Mouse (Mus musculus) CD4-positive helper T cell, adult 2 months (primary cell): Measurements from ENCODE around the gene Ankrd66.
"Not testable (repeated sequence)": the region's sequence is repeated elsewhere in the genome, so short reads cannot be mapped to it uniquely, and the experiment has no call there.

ENCODE experiments used
- DNase-seq: peaks from one replicate; pipeline ENCODE4 v3.0.0-alpha.2; 2012; ENCODE audit warnings: low read depth, missing footprints, low spot score

Ankrd66 gene

DNA sequence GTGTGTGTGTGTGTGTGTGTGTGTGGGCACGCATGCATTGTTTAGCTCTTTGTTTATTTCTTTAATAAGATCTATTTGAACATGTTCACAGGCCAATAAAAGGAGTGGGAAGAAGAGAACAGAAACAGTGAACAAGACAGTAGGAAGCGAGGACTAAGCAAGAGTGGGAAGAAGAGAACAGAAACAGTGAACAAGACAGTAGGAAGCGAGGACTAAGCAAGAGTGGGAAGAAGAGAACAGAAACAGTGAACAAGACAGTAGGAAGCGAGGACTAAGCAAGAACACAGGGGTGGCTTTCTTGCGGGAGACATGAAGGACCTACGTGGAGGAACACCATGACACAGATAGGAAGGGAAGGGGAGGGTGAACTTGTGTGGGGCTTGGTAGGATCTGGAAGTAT lies 6.6 kb downstream of the Ankrd66 start:
- not testable (repeated sequence) for DNase-seq

GRCm38 (mm10) chr17:43534362-43535222 lies 8.8 kb downstream of the Ankrd66 start:
- no peak for DNase-seq

- DNase-seq, result no peak
Measured at GRCm38 (mm10) chr17:43531192-43531591, 12.2 kb downstream of the Ankrd66 start.

DNA sequence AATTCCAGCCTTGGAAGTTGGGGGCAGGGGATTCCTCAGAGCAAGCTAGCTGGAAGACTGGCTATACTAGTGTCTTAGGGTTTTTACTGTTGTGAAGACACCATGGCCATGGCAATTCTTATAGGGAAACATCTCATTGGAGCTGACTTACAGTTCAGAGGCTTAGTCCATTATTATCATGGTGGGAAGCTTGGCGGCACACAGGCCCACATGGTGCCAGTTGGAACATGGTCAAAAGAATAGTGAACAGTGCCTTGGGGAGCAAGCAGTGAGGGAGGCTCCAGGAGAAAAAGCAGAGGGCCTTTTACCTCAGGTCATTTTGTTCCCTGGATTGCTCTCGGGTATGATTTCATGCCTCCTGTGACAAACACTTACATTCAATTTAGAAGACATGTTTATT lies 12.9 kb downstream of the Ankrd66 start:
- no peak for DNase-seq

GRCm38 (mm10) chr17:43520166-43520565 lies 23.3 kb downstream of the Ankrd66 start:
- no peak for DNase-seq

GRCm38 (mm10) chr17:43518644-43519409 lies 24.6 kb downstream of the Ankrd66 start:
- DNase-seq, result peak; percentile 15

- DNase-seq, result no peak
Measured at GRCm38 (mm10) chr17:43510782-43511181, 32.7 kb downstream of the Ankrd66 start.

DNA sequence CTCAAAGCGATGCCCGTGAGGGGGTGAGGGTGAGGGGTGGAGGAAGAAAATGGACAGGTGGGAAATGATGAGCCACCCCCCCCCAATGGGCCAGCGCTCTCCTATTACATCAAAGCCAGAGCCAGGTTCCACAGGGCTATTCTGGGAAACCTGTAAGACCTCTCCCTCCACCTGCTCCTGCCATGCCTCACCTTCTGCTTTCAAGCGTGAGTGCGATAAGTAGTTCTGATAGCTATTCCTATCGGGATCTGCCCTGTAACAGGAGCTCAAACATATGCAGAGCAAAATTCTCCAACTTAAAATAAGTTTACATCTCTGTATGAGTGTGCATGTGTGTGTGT lies 38.9 kb downstream of the Ankrd66 start:
- no peak for DNase-seq

- DNase-seq, result no peak
Measured at GRCm38 (mm10) chr17:43503861-43504593, 39.4 kb downstream of the Ankrd66 start.

- DNase-seq, result no peak
Measured at GRCm38 (mm10) chr17:43502592-43502991, 40.8 kb downstream of the Ankrd66 start, which contains the start of gene Mep1a. Gene Mep1a (minus strand): TSS chr17:43502812.

DNA sequence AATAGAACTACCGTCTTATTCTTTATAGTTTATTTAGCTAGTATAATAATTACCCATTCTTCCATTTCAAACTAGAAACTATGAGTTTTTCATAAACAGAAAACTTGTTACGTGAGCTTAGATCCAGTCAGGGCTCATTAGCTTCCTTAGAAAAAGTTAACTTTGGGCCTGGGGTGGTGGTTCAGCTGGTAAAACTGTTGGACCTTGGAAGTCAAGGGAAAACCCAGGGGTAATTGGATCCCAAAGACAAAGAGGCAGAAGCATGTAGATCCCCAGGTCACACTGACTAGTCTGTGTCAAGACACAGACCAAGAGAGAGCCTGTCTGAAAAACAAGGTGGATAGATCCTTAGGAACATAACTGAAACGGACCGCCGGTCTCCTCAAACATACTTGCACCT lies 41.8 kb downstream of the Ankrd66 start:
- DNase-seq, result no peak

DNA sequence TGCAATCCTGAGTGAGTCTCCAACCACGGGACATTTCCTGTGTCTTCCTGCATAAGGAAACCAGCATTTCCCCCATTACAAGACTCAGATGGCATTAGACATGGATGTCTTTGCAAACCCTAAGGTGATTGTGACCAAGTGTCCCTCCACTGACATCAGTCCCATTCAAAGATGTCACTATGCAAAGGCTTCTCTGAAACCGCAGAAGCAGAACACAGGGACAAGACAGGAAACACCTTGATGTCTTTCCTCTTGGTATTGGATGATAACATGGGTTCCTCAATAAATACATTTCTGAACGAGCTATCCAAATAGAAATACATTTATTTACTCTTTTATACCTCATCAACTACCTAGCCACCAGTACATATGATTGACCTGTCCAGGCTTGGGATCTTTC lies 42.2 kb downstream of the Ankrd66 start:
- DNase-seq, result no peak

- no peak for DNase-seq
Measured at GRCm38 (mm10) chr17:43500513-43500912, 42.9 kb downstream of the Ankrd66 start.

- DNase-seq, result no peak
Measured at GRCm38 (mm10) chr17:43497521-43497920, 45.9 kb downstream of the Ankrd66 start.

- DNase-seq, result no peak
Measured at GRCm38 (mm10) chr17:43495502-43495901, 47.9 kb downstream of the Ankrd66 start.

DNA sequence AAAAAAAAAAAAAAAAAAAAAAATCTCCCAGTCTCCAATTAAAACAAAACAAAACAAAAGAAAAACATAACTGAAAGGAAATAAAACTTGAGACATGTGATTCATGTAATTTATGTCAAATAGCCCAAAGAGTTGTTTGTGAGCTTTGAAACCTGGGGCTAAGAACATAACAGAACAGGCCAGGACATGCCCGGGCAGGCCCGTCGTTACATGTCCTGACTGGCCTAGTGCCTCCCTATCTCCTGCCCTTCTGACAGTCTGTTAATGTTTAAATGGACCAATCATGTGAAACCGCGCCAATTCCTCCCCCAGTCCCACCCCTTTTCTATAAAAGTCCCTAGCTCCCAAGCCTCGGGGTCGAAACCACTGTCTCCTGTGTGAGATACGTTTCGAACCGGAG lies 53.1 kb downstream of the Ankrd66 start:
- not testable (repeated sequence) for DNase-seq

DNA sequence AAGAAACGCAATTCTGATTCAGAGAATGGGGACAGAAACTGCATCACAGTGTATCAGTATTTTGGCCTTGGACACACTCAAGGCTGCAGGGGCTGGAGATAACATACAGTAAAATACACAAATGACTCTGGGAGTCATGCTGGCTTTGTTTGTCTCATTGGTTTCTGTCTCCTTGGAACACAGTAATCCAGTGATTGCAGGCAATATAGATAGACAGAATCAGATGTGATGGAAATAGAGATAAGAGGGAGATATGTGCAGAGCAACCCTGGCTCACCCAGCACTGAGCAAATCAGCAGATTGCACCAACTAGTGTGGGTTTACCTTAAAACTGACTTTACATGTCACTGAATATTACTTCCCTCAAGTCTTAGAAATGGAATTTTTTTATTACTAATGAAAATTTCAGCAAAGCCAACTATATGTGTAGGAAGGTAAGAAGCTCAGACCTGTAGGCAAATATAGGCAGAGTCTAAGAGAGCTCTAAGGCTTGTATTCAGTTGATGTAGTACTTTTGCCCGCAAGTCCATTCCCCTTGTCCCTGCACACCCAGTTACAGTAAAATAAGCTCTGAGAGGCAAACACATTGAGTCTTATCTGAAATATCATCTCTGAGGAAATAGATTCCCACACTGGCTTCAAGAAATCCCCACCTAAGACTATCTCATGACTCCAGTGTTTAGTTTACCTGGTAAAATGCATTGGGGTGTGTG lies 54.8 kb downstream of the Ankrd66 start:
- DNase-seq, result no peak

DNA sequence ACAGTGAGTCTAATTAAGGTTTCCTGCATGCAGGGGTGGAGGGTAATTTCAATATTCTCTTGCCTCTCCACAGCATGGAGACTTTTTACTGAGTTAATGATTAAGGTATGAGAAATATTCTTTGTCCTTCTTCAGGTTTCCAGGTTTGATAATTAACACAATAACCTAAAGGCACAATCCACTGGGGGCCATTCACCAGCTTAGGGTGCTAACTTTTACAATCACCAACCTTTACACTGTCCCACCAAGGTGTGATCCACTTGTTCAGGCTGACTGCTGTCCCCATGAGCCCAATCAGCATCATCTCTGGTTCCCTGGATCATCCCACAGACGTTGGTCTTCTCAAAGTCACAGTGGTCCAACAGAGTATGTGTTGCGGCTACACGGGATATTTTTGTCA lies 57.5 kb downstream of the Ankrd66 start:
- DNase-seq, result no peak
